Mouse (Mus musculus) CD4-positive, CD25-positive, alpha-beta regulatory T cell, adult 2 months (primary cell): ENCODE measurements around the gene Fam178b.

Experiments used
- DNase-seq: peaks from one replicate; pipeline ENCODE4 v3.0.0-alpha.2; 2012; ENCODE audit warnings: low read depth, low spot score

Gene Fam178b

GRCm38 (mm10) chr1:36588476-36589450, 94.2 kb downstream of the Fam178b start:
- no peak for DNase-seq

GRCm38 (mm10) chr1:36587860-36588259, 95.1 kb downstream of the Fam178b start:
- DNase-seq = no peak

- DNase-seq = no peak
Observed at GRCm38 (mm10) chr1:36586288-36586687, 96.7 kb downstream of the Fam178b start.

GRCm38 (mm10) chr1:36583408-36584116, 99.4 kb downstream of the Fam178b start:
- DNase-seq = no peak

GRCm38 (mm10) chr1:36582211-36582610, 100.8 kb downstream of the Fam178b start:
- no peak for DNase-seq

DNA sequence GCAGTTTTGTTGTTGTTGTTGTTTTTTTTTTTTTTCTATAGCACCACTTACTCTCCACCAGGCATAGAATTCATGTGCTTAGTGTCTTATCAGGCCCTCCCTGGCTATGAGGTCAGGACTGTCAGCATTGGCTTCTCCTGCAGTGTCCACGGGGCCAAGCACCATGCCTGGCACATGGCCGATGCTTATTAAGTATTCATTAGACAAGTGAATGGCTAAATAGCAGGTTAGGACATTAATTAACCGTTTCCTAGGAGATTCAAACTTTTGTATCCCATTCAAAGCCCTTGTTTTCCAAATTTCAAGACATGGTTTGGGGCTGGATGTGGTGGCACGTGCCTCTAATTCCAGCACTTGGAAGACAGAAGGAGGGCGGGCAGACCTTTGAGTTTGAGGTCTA, 101.7 kb downstream of the Fam178b start:
- no peak for DNase-seq

DNA sequence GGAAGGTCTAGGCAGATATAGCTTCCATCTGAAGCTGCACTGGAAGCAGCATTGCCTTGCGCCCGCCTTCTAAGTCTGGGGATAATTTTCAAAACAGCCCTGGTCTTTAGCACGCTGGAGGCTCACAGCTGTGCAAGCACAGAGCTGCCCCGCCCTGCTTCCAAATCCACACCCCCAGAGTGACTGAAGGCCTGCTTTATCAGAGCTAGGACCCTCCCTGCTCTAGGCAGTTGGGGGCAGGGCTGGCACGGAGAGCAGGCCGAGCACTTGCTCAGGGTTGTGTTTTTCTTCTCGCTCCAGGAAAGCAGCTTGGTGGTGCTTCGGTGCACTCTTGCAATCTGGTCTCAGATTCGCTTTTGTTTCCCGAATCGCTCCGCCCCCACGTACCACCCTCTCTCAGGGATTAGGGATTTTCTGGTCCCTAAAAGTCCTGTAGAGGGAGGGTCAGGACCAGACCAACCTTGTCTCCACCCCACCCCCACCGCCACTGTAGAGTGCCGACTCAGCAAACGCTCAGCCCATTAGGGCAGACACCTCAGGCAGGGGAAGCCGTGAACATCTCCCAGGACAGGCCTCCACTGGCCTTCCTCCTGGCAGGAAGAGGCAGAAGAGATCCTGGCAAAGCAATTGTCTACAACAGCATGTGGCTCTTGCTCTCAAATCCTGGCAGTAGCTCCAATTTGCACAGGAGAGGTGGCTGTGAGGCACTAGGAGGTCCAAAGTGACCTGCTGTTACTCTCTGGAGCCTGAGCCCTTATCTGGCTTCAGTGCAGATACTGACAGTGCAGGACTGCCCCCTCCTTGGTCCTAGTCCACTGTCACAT, 102.4 kb downstream of the Fam178b start:
- no peak for DNase-seq

GRCm38 (mm10) chr1:36579974-36580383, 103.0 kb downstream of the Fam178b start:
- DNase-seq = no peak

DNA sequence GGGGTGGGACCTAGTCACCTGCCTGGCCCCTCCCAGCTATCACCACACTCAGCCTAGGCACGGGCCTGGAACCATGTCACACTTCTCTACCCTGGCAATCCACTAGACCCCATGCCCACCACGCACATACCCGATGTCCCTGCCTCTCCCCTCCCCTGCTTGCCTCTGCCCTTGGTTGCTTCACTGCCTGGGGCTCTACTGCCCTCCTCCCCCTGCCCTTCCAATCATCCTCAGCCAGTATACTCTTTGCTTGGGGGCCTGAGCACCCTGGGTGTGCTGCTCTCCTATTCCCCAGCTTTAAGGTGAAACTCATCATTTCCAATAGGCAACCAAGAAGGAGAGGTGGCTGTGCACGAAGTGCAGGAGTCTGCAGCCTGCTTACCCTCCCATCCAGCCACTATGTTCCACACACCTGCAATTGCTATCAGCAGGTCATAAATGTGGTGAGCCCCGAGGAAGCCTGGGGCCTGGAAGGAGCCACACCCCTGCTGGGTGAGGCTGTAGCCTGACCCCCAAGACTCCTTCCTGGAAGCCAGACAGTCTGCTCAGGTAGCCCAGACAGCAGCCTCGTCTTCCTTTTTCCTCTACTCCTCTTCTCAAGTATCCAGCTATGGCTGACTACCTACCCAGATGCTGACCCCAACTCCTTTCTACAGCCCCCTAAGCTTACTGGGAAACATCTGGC, 105.8 kb downstream of the Fam178b start:
- DNase-seq = no peak

- DNase-seq = no peak
Observed at GRCm38 (mm10) chr1:36575347-36575746, 107.6 kb downstream of the Fam178b start.

GRCm38 (mm10) chr1:36574196-36574955, 108.6 kb downstream of the Fam178b start:
- no peak for DNase-seq

DNA sequence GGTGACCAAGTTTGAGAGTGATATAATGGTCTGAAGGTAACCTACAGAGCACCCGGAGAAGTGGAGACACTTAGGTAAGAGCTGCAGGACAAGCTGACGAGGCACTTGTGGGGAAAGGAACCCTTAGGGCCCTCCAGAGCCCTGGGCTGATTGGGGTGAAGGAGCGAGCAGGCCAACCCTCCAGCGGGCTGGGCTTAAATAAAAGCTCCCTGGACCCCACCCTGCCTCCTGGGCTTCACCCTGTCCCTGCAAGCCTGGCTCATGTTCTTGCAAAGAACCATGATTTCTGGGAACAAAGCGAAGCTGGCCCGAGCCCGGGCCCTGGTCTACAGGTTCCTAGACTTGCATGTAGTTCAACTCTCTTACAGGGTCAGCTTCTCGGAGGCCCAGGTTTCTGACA, 109.5 kb downstream of the Fam178b start:
- no peak for DNase-seq

GRCm38 (mm10) chr1:36572709-36573108, 110.3 kb downstream of the Fam178b start:
- no peak for DNase-seq

DNA sequence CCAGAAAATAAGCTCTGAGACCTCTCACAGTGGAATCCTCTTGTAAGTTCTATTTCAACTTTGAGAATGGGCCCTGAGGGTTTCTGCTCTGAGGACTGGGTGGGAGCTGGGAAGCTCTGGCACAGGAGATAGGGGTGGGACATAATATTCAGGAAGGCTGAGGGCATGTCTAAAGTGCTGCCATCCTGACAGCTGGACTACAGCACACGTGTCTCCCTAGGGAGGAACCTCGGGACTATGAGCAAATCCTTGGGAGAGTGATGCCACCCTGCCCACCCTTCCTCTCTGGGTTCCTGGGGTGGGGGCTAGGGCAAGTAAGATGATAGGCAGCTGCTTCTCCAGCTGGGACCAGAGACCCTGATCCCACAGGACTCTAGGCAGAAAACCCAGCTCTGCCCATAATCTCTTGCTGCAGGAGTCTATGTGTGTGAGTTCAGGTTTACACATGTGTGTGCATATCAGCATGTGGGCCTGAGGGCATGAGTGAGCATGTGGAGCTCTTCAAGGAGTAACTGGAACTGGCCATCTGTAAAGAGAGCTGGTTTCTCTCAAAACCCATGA, 110.8 kb downstream of the Fam178b start:
- DNase-seq = no peak

GRCm38 (mm10) chr1:36571627-36572026, 111.4 kb downstream of the Fam178b start:
- no peak for DNase-seq

DNA sequence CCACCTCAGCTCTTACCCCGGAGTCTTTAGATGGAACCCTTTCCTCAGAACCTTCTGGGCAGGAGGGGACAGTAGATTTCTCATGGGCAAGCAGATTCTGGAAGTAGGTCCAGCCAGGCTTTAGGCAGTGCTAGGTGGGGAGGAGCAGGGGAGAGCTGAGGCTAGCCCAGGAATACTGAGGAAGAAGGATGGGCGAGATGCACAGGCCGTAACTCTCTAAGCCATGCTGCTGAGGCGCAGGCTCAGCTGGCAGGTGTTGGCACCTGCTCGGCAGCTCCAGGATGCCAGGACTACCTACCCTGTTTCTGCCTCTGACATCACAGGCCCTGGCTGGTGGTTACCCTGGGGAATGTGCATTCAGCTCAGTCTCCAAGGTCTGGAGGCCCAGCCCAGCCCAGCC, 112.7 kb downstream of the Fam178b start:
- DNase-seq = no peak

DNA sequence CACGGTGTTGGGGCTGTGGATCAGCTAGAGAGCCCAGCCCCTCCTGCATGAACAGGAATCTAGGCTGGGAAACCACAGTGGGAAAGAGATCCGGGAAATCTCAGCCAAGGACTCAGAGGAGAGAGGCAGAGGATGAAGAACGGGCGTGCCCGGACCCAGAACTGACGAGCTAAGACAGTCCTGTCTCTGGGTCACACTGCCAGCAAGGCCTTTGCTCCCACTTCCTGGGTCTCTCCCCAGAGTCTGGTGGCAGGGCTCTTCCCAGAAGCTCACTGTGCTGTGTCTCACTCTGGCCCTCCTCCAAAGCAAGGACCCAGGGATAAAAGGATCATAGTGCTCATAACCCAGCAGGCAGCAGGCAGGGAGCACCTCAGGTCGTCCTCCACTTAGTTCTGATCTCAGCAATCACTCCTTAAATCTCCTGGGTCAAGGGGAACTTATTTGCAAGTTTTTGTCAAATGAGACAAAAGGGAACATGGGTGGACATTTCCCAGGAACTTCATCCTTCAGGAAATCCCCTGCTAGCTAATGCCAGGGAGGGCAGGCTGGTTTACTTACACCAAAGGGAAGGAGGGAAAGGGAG, 113.2 kb downstream of the Fam178b start:
- DNase-seq = no peak

DNA sequence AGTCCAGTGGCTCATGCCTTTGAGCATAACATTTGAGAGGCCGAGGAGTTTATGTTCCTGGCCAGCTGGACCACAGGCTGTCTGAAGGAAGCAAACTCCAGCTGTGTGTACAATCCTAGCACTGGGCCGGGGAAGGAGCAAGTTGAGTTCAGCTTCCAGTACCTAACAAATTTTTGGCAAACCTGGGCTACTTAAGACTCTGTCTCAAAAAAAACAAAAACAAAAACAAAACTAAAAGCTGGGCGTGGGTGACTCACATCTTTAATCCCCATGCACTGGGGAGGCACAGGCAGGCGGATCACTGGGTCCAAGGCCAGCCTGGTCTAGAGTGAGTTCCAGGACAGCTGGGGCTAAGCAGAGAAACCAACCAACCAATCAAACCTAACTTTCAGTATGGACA, 114.2 kb downstream of the Fam178b start:
- no peak for DNase-seq

- no peak for DNase-seq
Observed at GRCm38 (mm10) chr1:36567818-36568603, 115.0 kb downstream of the Fam178b start.
